Mouse (Mus musculus) olfactory bulb, adult 2 months (tissue): ENCODE measurements around the gene Clybl.

Experiments
- CTCF ChIP-seq: fragments of 200-500 bp; IDR thresholded peaks from 2 replicates; pipeline ENCODE4 v1.5.1; 2012; ENCODE audit warnings: low read depth, mild to moderate bottlenecking, low read length, moderate library complexity; ENCODE audit not compliant: insufficient read depth
- POLR2A ChIP-seq: fragments of 200-500 bp; IDR thresholded peaks from 2 replicates; pipeline ENCODE4 v1.6.1; 2012; ENCODE audit warnings: mild to moderate bottlenecking, low read depth, low read length, moderate library complexity; ENCODE audit not compliant: insufficient read depth

DNA sequence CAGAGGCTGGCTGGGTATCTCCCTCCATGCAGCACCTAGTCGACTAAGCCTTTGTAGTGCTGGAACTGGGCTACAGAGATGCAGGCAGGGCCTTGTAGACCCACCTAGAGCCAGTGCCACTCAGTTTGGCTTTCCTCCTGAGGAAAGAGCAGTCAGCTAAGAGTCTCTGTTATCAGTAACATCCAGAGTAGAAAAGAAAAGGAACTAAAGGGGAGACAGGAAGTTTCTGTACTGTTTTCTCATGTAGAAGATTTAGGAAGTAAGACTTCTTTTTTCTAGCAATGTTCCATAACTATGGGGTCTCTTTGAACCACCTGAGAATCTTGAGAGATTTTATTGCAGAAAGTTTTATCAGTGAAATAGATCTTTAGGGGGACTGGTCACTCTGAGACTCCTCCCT is 36.1 kb upstream of the Clybl start:
- no peak for TF ChIP-seq CTCF
- TF ChIP-seq POLR2A: no peak
